Mouse (Mus musculus): ENCODE measurements around the gene Serpina11. TPM values are rescaled to one million over a fixed set of nuclear protein-coding genes. Genes with fewer than 3 reads are reported as not detected.

Serpina11 gene
- not detected for total RNA-seq (2021)
- long read RNA-seq, experiment 1 = 0 reads
- long read RNA-seq, experiment 2 = 0 reads

- intact Hi-C loops (cut with DNase I) = no loop called here
- TF ChIP-seq CTCF (IDR thresholded peaks at IDR 0.05) = no peak
- H3K27ac ChIP-seq = no peak within 1 kb of the TSS
- DNase-seq = no peak
- H3K4me3 ChIP-seq = no peak within 1 kb of the TSS
Observed at GRCm38 (mm10) chr12:103989857-103990256, at the start of gene Serpina11. TSS of gene Serpina11 (minus strand) at chr12:103989957.

GRCm38 (mm10) chr12:104038181-104038580 lies 48.4 kb upstream of the Serpina11 start:
- intact Hi-C loops (cut with DNase I) = no loop called here
- TF ChIP-seq CTCF (IDR thresholded peaks at IDR 0.05) = no peak
- H3K27ac ChIP-seq = no peak overlapping the region
- no peak overlapping the region for H3K4me3 ChIP-seq
- no peak for DNase-seq

- Histone ChIP-seq H3K4me3 (no peak overlapping the region), H3K27ac (no peak overlapping the region)
- intact Hi-C loops (cut with DNase I) = no loop called here
- no peak for TF ChIP-seq CTCF (IDR thresholded peaks at IDR 0.05)
- no peak for DNase-seq
Observed at GRCm38 (mm10) chr12:104033752-104034151, 44.0 kb upstream of the Serpina11 start.

- Histone ChIP-seq H3K27ac (no peak overlapping the region), H3K4me3 (no peak overlapping the region)
- DNase-seq = peak; percentile 28
- intact Hi-C loops (cut with DNase I) = loop anchor here (2.0 kb wide), 1 partner anchor 35 kb away; no protein-coding TSS in a partner anchor
- peak; percentile 67 for TF ChIP-seq CTCF (IDR thresholded peaks at IDR 0.05)
Observed at GRCm38 (mm10) chr12:104029986-104030385, 40.2 kb upstream of the Serpina11 start.

GRCm38 (mm10) chr12:104015280-104015679 lies 25.5 kb upstream of the Serpina11 start:
- no peak overlapping the region for H3K27ac ChIP-seq
- no peak for DNase-seq
- no peak for TF ChIP-seq CTCF (IDR thresholded peaks at IDR 0.05)
- intact Hi-C loops (cut with DNase I) = no loop called here
- H3K4me3 ChIP-seq = no peak overlapping the region

GRCm38 (mm10) chr12:104013620-104014019 lies 23.9 kb upstream of the Serpina11 start, which contains the start of gene Serpina9:
TSS of gene Serpina9 (minus strand) at chr12:104013755.
- no peak within 1 kb of the TSS for H3K27ac ChIP-seq
- no peak within 1 kb of the TSS for H3K4me3 ChIP-seq
- intact Hi-C loops (cut with DNase I) = no loop called here
- no peak for DNase-seq
- no peak for TF ChIP-seq CTCF (IDR thresholded peaks at IDR 0.05)

- no peak overlapping the region for H3K4me3 ChIP-seq
- no peak overlapping the region for H3K27ac ChIP-seq
- TF ChIP-seq CTCF (IDR thresholded peaks at IDR 0.05) = no peak; the same call in 1 of the 2 replicates
- no peak for DNase-seq
- intact Hi-C loops (cut with DNase I) = no loop called here
Observed at GRCm38 (mm10) chr12:104004689-104005088, 14.9 kb upstream of the Serpina11 start.

- no peak for DNase-seq
- H3K4me3 ChIP-seq = no peak overlapping the region
- no peak overlapping the region for H3K27ac ChIP-seq
- intact Hi-C loops (cut with DNase I) = no loop called here
- no peak for TF ChIP-seq CTCF (IDR thresholded peaks at IDR 0.05)
Observed at GRCm38 (mm10) chr12:104003238-104003612, 13.5 kb upstream of the Serpina11 start.

GRCm38 (mm10) chr12:104002569-104003237 lies 12.9 kb upstream of the Serpina11 start:
- Histone ChIP-seq H3K4me3 (no peak overlapping the region), H3K27ac (no peak overlapping the region)
- no peak for TF ChIP-seq CTCF (IDR thresholded peaks at IDR 0.05)
- intact Hi-C loops (cut with DNase I) = no loop called here
- no peak for DNase-seq

- no peak for DNase-seq
- no peak for TF ChIP-seq CTCF (IDR thresholded peaks at IDR 0.05)
- Histone ChIP-seq H3K27ac (no peak overlapping the region), H3K4me3 (no peak overlapping the region)
- intact Hi-C loops (cut with DNase I) = no loop called here
Observed at GRCm38 (mm10) chr12:104000594-104000993, 10.8 kb upstream of the Serpina11 start.

GRCm38 (mm10) chr12:103999611-104000010 lies 9.9 kb upstream of the Serpina11 start:
- no peak for TF ChIP-seq CTCF (IDR thresholded peaks at IDR 0.05)
- H3K27ac ChIP-seq = no peak overlapping the region
- DNase-seq = no peak
- no peak overlapping the region for H3K4me3 ChIP-seq
- intact Hi-C loops (cut with DNase I) = no loop called here

- Histone ChIP-seq H3K27ac (no peak overlapping the region), H3K4me3 (no peak overlapping the region)
- intact Hi-C loops (cut with DNase I) = no loop called here
- no peak for TF ChIP-seq CTCF (IDR thresholded peaks at IDR 0.05)
- no peak for DNase-seq
Observed at GRCm38 (mm10) chr12:103996513-103996912, 6.8 kb upstream of the Serpina11 start.

- peak; percentile 60 for DNase-seq
- Histone ChIP-seq H3K4me3 (no peak overlapping the region), H3K27ac (no peak overlapping the region)
- peak; percentile 77 for TF ChIP-seq CTCF (IDR thresholded peaks at IDR 0.05)
- intact Hi-C loops (cut with DNase I) = loop anchor here (1.0 to 2.0 kb wide), 3 partner anchors 35 to 423 kb away; no protein-coding TSS in a partner anchor
Observed at GRCm38 (mm10) chr12:103995292-103996072, 5.7 kb upstream of the Serpina11 start.
